Mouse (Mus musculus): ENCODE data around the gene Nyap1. TPM values are rescaled to one million over a fixed set of nuclear protein-coding genes. Genes with fewer than 3 reads are reported as not detected.
"Not testable (repeated sequence)": the region's sequence is repeated elsewhere in the genome, so short reads cannot be mapped to it uniquely, and the experiment has no call there.

The Nyap1 gene
- polyA plus RNA-seq, 1 experiment from 2014 or later: 14.2 TPM

GRCm38 (mm10) chr5:137756106-137756505 is 14.7 kb upstream of the Nyap1 start:
- peaks cover 38% of the 10 kb centered on the region for H3K36me3 ChIP-seq (replicated peaks; ENCODE audit: control insufficient read depth, insufficient read depth)
- DNase-seq (ENCODE audit: low spot score) (no peak), ATAC-seq (ENCODE audit: low FRiP score) (no peak)
- H3K4me3 ChIP-seq (replicated peaks; ENCODE audit: low read length): no peak overlapping the region
- no peaks in the 10 kb centered on the region for H3K27me3 ChIP-seq (ENCODE audit: control insufficient read depth, insufficient read depth, low read length)
- no peak overlapping the region for H3K9ac ChIP-seq
- no peaks in the 10 kb centered on the region for H3K9me3 ChIP-seq (ENCODE audit: control insufficient read depth, low read length)
- 78% methylated on average over 3 of the region's 3 CpGs for WGBS
- H3K27ac ChIP-seq: no peak overlapping the region
- no peak overlapping the region for H3K4me2 ChIP-seq (replicated peaks)
- peaks cover 10% of the 10 kb centered on the region; the same call in 1 of the 2 replicates for H3K4me1 ChIP-seq (replicated peaks; ENCODE audit: control insufficient read depth, insufficient read depth, low read length)

- Histone ChIP-seq H3K4me3 (replicated peaks; ENCODE audit: low read length) (no peak overlapping the region), H3K36me3 (replicated peaks; ENCODE audit: control insufficient read depth, insufficient read depth) (peaks cover 38% of the 10 kb centered on the region), H3K9ac (no peak overlapping the region), H3K4me2 (replicated peaks) (no peak overlapping the region), H3K27me3 (ENCODE audit: control insufficient read depth, insufficient read depth, low read length) (no peaks in the 10 kb centered on the region), H3K9me3 (ENCODE audit: control insufficient read depth, low read length) (no peaks in the 10 kb centered on the region), H3K27ac (no peak overlapping the region), H3K4me1 (replicated peaks; ENCODE audit: control insufficient read depth, insufficient read depth, low read length) (peaks cover 10% of the 10 kb centered on the region; the same call in 1 of the 2 replicates)
- 72% methylated on average over 5 of the region's 5 CpGs for WGBS
- no peak for ATAC-seq (ENCODE audit: low FRiP score)
- no peak for DNase-seq (ENCODE audit: low spot score)
Observed at GRCm38 (mm10) chr5:137755425-137755824, 14.0 kb upstream of the Nyap1 start.

GRCm38 (mm10) chr5:137753111-137753832 is 11.9 kb upstream of the Nyap1 start:
- DNase-seq (ENCODE audit: low spot score) (no peak), ATAC-seq (ENCODE audit: low FRiP score) (no peak)
- Histone ChIP-seq H3K4me1 (replicated peaks; ENCODE audit: control insufficient read depth, insufficient read depth, low read length) (peaks cover 11% of the 10 kb centered on the region), H3K36me3 (replicated peaks; ENCODE audit: control insufficient read depth, insufficient read depth) (peaks cover 27% of the 10 kb centered on the region), H3K4me3 (replicated peaks; ENCODE audit: low read length) (no peak overlapping the region), H3K4me2 (replicated peaks) (no peak overlapping the region), H3K27ac (no peak overlapping the region), H3K9ac (no peak overlapping the region), H3K27me3 (ENCODE audit: control insufficient read depth, insufficient read depth, low read length) (no peaks in the 10 kb centered on the region), H3K9me3 (ENCODE audit: control insufficient read depth, low read length) (no peaks in the 10 kb centered on the region)
- WGBS: 90% methylated on average over 13 of the region's 13 CpGs

DNA sequence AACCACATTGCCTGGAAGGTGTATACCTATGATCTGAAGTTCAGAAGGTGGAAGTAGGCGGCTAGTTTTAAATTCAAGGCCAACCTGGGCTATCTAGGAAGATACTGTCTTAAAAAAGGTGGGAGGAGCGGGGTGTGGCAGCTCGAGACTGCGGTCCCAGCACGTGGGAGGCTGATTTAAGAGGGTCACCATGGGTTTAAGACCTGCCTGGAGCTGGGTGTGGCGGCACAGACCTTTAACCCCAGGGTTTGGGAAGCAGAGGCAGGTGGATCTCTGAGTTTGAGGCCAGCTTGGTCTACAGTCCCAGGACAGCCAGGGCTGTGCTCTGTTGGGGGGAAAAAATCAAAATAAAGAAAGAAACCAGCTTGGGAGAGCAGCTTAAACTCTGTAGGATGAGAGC is 10.6 kb upstream of the Nyap1 start:
- ATAC-seq (ENCODE audit: low FRiP score): no peak

DNA sequence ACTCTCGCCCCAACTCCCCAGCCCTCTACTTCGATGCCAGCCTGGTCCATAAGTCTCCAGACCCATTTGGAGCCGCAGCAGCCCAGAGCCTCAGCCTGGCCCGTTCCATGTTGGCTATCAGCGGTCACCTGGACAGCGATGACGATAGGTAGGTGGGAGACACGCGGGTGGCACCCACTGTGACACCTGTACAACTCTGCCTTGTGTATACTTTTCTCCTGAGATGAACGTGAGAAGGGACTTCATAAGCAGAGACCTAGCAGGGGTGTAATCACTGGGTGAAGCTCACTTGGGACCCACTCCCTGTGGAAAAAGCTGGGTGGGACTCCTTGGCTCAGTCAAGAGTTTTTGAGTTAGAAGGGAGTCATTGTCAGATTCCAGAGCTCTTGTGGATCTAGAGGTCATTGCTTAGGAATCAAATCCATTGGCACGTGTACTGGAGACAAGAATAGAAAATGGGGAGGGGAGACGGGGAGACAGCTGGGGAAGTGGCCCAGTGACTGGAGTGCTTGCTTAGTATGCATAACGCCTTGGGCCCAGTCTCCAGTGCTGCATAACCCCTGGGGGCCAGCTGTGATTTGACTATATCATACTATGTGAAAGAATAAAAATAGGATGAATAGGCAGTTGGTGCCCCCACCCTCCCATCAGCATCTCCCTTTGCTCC is 9.9 kb upstream of the Nyap1 start:
- ATAC-seq (ENCODE audit: low FRiP score) (no peak), DNase-seq (ENCODE audit: low spot score) (no peak)
- Histone ChIP-seq H3K9me3 (ENCODE audit: control insufficient read depth, low read length) (no peaks in the 10 kb centered on the region), H3K36me3 (replicated peaks; ENCODE audit: control insufficient read depth, insufficient read depth) (peaks cover 27% of the 10 kb centered on the region), H3K4me2 (replicated peaks) (no peak overlapping the region), H3K4me1 (replicated peaks; ENCODE audit: control insufficient read depth, insufficient read depth, low read length) (peaks cover 30% of the 10 kb centered on the region), H3K27me3 (ENCODE audit: control insufficient read depth, insufficient read depth, low read length) (no peaks in the 10 kb centered on the region), H3K9ac (no peak overlapping the region), H3K4me3 (replicated peaks; ENCODE audit: low read length) (no peak overlapping the region), H3K27ac (no peak overlapping the region)
- WGBS: 92% methylated on average over 13 of the region's 13 CpGs

More for the DNA sequence above, 10.6 kb upstream of the Nyap1 start:
- peaks cover 24% of the 10 kb centered on the region for H3K4me1 ChIP-seq (replicated peaks; ENCODE audit: control insufficient read depth, insufficient read depth, low read length)
- no peak overlapping the region for H3K4me3 ChIP-seq (replicated peaks; ENCODE audit: low read length)
- H3K27ac ChIP-seq: no peak overlapping the region
- H3K4me2 ChIP-seq (replicated peaks): no peak overlapping the region
- H3K9ac ChIP-seq: no peak overlapping the region
- H3K9me3 ChIP-seq (ENCODE audit: control insufficient read depth, low read length): no peaks in the 10 kb centered on the region
- no peaks in the 10 kb centered on the region for H3K27me3 ChIP-seq (ENCODE audit: control insufficient read depth, insufficient read depth, low read length)
- peaks cover 27% of the 10 kb centered on the region for H3K36me3 ChIP-seq (replicated peaks; ENCODE audit: control insufficient read depth, insufficient read depth)
- WGBS: 94% methylated on average over 6 of the region's 6 CpGs
- no peak for DNase-seq (ENCODE audit: low spot score)

- not testable (repeated sequence) for H3K27me3 ChIP-seq (ENCODE audit: control insufficient read depth, insufficient read depth, low read length); H3K4me2 ChIP-seq (replicated peaks); H3K4me3 ChIP-seq (replicated peaks; ENCODE audit: low read length); H3K9me3 ChIP-seq (ENCODE audit: control insufficient read depth, low read length); DNase-seq (ENCODE audit: low spot score); ATAC-seq (ENCODE audit: low FRiP score); H3K9ac ChIP-seq; H3K27ac ChIP-seq
- H3K4me1 ChIP-seq (replicated peaks; ENCODE audit: control insufficient read depth, insufficient read depth, low read length): peaks cover 30% of the 10 kb centered on the region
- peaks cover 23% of the 10 kb centered on the region for H3K36me3 ChIP-seq (replicated peaks; ENCODE audit: control insufficient read depth, insufficient read depth)
- WGBS: 92% methylated on average over 6 of the region's 8 CpGs
Observed at GRCm38 (mm10) chr5:137750212-137750611, 8.8 kb upstream of the Nyap1 start.

GRCm38 (mm10) chr5:137749196-137749836 is 7.9 kb upstream of the Nyap1 start:
- WGBS: 73% methylated on average over 6 of the region's 6 CpGs
- peak overlapping the region; percentile 1; the same call in 1 of the 2 replicates for H3K4me3 ChIP-seq (replicated peaks; ENCODE audit: low read length)
- H3K4me2 ChIP-seq (replicated peaks): peak overlapping the region; percentile 99

DNA sequence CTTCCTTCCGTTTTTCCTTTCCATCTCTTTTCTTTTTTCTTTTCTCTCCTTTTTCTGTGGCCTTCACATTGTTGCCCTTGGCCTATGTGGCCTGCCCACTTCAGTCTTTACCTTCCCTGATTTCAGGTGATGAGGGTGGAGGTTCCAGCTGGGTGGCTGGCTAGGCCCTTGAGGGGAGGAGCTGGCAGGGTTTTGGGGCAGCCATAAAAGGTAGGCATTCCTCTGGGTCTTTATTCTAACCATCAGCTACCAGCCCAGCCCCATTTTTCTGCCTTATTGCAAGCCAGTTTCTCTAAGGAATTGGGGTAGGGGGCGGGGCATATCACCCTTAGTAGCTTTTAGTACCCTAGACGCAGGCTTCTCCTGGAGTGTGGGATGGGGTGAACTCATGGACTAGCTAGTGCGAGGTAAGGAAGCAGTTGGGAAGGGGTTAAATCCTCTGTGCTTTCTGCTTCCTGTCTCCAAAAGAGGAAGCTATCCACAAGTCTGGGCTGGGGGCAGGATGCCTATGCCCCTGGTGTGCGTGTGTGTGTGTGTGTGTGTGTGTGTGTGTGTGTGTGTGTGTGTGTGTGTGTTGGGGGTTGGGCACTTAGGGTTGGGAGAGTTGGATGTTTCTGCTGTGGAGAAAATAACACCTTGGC is 6.8 kb upstream of the Nyap1 start:
- Histone ChIP-seq H3K36me3 (replicated peaks; ENCODE audit: control insufficient read depth, insufficient read depth) (peaks cover 13% of the 10 kb centered on the region), H3K27me3 (ENCODE audit: control insufficient read depth, insufficient read depth, low read length) (no peaks in the 10 kb centered on the region), H3K4me1 (replicated peaks; ENCODE audit: control insufficient read depth, insufficient read depth, low read length) (peaks cover 30% of the 10 kb centered on the region), H3K9me3 (ENCODE audit: control insufficient read depth, low read length) (no peaks in the 10 kb centered on the region), H3K9ac (peak overlapping the region; percentile 78), H3K4me3 (replicated peaks; ENCODE audit: low read length) (peak overlapping the region; percentile 64), H3K4me2 (replicated peaks) (peak overlapping the region; percentile 99), H3K27ac (0 out of 2 replicates have a peak overlapping the region, but pooled peaks have one; percentile 32)
- DNase-seq (ENCODE audit: low spot score): no peak
- no peak for ATAC-seq (ENCODE audit: low FRiP score)
- WGBS: 41% methylated on average over 5 of the region's 5 CpGs

More at GRCm38 (mm10) chr5:137749196-137749836, 7.9 kb upstream of the Nyap1 start:
- ATAC-seq (ENCODE audit: low FRiP score): no peak
- Histone ChIP-seq H3K9ac (0 out of 2 replicates have a peak overlapping the region, but pooled peaks have one; percentile 78), H3K36me3 (replicated peaks; ENCODE audit: control insufficient read depth, insufficient read depth) (peaks cover 23% of the 10 kb centered on the region), H3K4me1 (replicated peaks; ENCODE audit: control insufficient read depth, insufficient read depth, low read length) (peaks cover 30% of the 10 kb centered on the region), H3K9me3 (ENCODE audit: control insufficient read depth, low read length) (no peaks in the 10 kb centered on the region), H3K27me3 (ENCODE audit: control insufficient read depth, insufficient read depth, low read length) (no peaks in the 10 kb centered on the region), H3K27ac (no peak overlapping the region)
- no peak for DNase-seq (ENCODE audit: low spot score)

Data from hindbrain, embryonic 14.5 days (tissue).